14 mouse cellular contexts compared by ENCODE assay signal in the genomic region with DNA sequence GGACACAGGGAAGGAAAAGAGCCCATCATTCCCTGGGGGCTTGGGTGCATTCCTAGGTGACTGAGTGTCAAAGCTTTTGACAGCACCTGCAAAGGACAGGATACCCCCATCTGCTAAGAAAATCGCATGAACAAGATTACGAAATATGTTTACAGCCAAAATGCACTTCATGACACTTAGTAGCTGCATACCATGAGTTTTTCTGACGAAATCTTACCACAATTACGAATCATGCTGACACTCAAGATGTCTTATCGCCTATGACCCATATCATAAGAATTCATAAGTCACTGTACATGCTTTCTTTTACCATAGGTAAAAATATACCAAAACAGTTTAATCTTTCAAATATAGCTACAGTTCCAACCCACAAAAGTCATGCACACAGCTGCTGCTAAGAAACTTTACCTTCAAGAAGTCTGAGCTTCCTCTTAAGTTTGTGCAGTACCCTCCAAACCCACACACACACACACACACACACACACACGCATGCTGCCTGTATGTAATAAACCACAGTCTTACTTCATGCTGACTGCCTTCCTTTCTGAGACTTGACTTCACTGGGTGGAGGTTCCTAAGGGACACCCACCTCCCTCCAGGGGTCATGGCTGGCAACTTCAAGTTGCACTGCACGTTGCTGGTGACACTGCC.
A peak's percentile ranks its signal among the peaks of the same experiment; 100 is the strongest.
DNase-seq lines count a peak whose midpoint lies in the region; ATAC-seq lines count a peak whose summit lies in the region.
"Had no signal": no experiment of that assay in that cellular context is flagged by ENCODE, and none has a peak within 500 bp of the region (broad histone marks: within the 10 kb centered on the region; RNA-seq: fewer than 3 reads in every experiment).

No protein-coding gene starts in this region.

- H3K9me3 ChIP-seq in hindbrain, embryonic 13.5 days: no peaks in the 10 kb centered on the region
- H3K9me3 ChIP-seq: forebrain, embryonic 10.5 days; limb, embryonic 13.5 days had no signal

- H3K27ac ChIP-seq in hindbrain, embryonic 13.5 days: no peak overlapping the region
- H3K27ac ChIP-seq: forebrain, embryonic 10.5 days; limb, embryonic 13.5 days had no signal

- H3K4me3 ChIP-seq in hindbrain, embryonic 13.5 days: no peak overlapping the region
- H3K4me3 ChIP-seq: forebrain, embryonic 10.5 days; limb, embryonic 13.5 days had no signal

- peak; percentile 58 for DNase-seq in A20 (ENCODE audit: low read depth, low spot score)
- peak; percentile 55 for DNase-seq in lung, postnatal 25 days (ENCODE audit: low spot score)
- peak; percentile 40 to 66 for DNase-seq in spleen, postnatal 4 days (ENCODE audit: low spot score in 2 of 2)
- no peak for DNase-seq in layer of hippocampus, postnatal 25 days (ENCODE audit: extremely low spot score in 1 of 2, low spot score in 1 of 2)
- no peak for DNase-seq in urinary bladder, postnatal 10 days (ENCODE audit: low spot score)
- DNase-seq: gastrocnemius, postnatal 25 days; heart, postnatal 14 days; kidney, adult 18-20 months; layer of hippocampus, adult 9-11 months had no signal

- no peak overlapping the region for H3K4me2 ChIP-seq in hindbrain, embryonic 13.5 days
- H3K4me2 ChIP-seq: limb, embryonic 13.5 days had no signal

- WGBS in hindbrain, embryonic 13.5 days: 90% methylated on average over 7 of the region's 7 CpGs

- no peak overlapping the region for H3K9ac ChIP-seq in hindbrain, embryonic 13.5 days
- H3K9ac ChIP-seq: limb, embryonic 13.5 days had no signal

- peak; percentile 71 for ATAC-seq in CD4-positive, CD25-positive, alpha-beta regulatory T cell, adult 4 months
- ATAC-seq in hindbrain, embryonic 13.5 days (ENCODE audit: low FRiP score): no peak
- ATAC-seq: midbrain, embryonic 16.5 days had no signal

- H3K36me3 ChIP-seq in hindbrain, embryonic 13.5 days: peaks cover 4% of the 10 kb centered on the region

- H3K4me1 ChIP-seq in hindbrain, embryonic 13.5 days (replicated peaks): peaks cover 3% of the 10 kb centered on the region; the same call in 1 of the 2 replicates
- H3K4me1 ChIP-seq: forebrain, embryonic 10.5 days had no signal

- no peaks in the 10 kb centered on the region for H3K27me3 ChIP-seq in hindbrain, embryonic 13.5 days
- H3K27me3 ChIP-seq: limb, embryonic 13.5 days had no signal

Comparison
In these comparisons a context has a peak if more than half of its experiments do, and no peak if none do; other contexts are left out.
1. DNase-seq: peak in A20 (single experiment), lung, postnatal 25 days (single experiment) and spleen, postnatal 4 days (2 of 2); none in layer of hippocampus, postnatal 25 days (0 of 2) and urinary bladder, postnatal 10 days (single experiment).